Mouse (Mus musculus): ENCODE results near the gene Ddr1. TPM values are rescaled to one million over a fixed set of nuclear protein-coding genes. Genes with fewer than 3 reads are reported as not detected.

The Ddr1 gene
- polyA plus RNA-seq, 1 experiment from 2014 or later, result 30.0 TPM

- Histone ChIP-seq H3K9me3 (ENCODE audit: control insufficient read depth) (no peaks in the 10 kb centered on the region), H3K27me3 (replicated peaks; ENCODE audit: control insufficient read depth, insufficient read depth, low read length) (no peaks in the 10 kb centered on the region), H3K4me2 (replicated peaks; ENCODE audit: low read depth) (no peak overlapping the region), H3K4me3 (ENCODE audit: low read depth, low read length) (no peak overlapping the region), H3K4me1 (replicated peaks; ENCODE audit: control insufficient read depth, insufficient read depth, low read length) (peaks cover 8% of the 10 kb centered on the region; the same call in 1 of the 2 replicates), H3K27ac (ENCODE audit: low read depth, low read length) (no peak overlapping the region), H3K9ac (ENCODE audit: low read depth, low read length) (no peak overlapping the region), H3K36me3 (ENCODE audit: control insufficient read depth, insufficient read depth) (peaks cover 40% of the 10 kb centered on the region)
- 68% methylated on average over 17 of the region's 17 CpGs for WGBS
- TF ChIP-seq CTCF (IDR thresholded peaks at IDR 0.05; ENCODE audit: low read depth), result peak; percentile 92
- peak; percentile 38; the same call in 1 of the 2 replicates for ATAC-seq
These were observed 38.4 kb downstream of the Ddr1 start for GRCm38 (mm10) chr17:35665957-35666515.

DNA sequence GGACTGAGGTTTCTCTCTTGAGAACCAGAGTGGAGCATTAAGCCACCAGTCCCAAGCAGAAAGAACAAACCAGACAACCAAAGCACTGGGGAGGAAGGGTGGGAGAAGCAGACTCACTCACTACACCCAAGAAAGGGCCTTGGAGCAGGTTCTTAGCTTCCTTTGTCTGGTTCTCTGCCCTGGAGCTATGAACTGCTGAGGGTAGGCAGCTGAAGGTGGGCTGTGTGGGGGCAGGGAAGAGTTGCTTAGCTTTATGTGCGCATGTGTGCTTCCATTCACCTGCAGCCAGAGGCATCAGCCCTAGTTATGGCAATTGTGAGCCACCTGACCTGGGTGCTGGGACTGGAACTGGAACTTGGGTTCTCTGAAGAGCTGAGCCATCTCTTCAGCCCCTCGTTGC is 51.3 kb downstream of the Ddr1 start:
- H3K9ac ChIP-seq (ENCODE audit: low read depth, low read length), result no peak overlapping the region
- no peak overlapping the region for H3K27ac ChIP-seq (ENCODE audit: low read depth, low read length)
- no peaks in the 10 kb centered on the region for H3K9me3 ChIP-seq (ENCODE audit: control insufficient read depth)
- ATAC-seq, result no peak
- no peak overlapping the region for H3K4me2 ChIP-seq (replicated peaks; ENCODE audit: low read depth)
- 0 out of 2 replicates have a peak, but pooled peaks cover 4% of the 10 kb centered on the region for H3K4me1 ChIP-seq (replicated peaks; ENCODE audit: control insufficient read depth, insufficient read depth, low read length)
- no peak overlapping the region for H3K4me3 ChIP-seq (ENCODE audit: low read depth, low read length)
- 89% methylated on average over 2 of the region's 2 CpGs for WGBS
- peaks cover 31% of the 10 kb centered on the region for H3K36me3 ChIP-seq (ENCODE audit: control insufficient read depth, insufficient read depth)
- no peak for TF ChIP-seq CTCF (IDR thresholded peaks at IDR 0.05; ENCODE audit: low read depth)
- no peaks in the 10 kb centered on the region for H3K27me3 ChIP-seq (replicated peaks; ENCODE audit: control insufficient read depth, insufficient read depth, low read length)

DNA sequence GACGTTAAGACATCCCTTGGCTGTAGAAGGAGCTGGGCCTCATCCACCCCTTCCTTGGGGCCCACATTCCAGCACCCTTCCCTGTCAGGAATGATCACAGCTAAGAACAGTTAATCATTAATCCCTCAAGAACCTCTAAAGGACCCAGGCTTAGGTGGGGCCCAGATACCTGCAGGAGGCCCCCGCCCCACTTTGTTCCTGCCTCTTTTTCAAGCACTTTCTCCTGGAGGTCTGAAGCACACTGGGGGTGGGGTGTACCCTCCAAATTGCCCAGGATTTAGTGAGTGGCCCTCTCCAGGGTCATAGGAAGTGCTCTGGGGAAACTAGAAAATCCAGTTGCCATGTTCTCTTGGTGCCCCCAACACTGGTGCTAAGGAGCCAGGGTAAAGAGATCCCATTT is 55.0 kb downstream of the Ddr1 start:
- H3K4me3 ChIP-seq (ENCODE audit: low read depth, low read length), result no peak overlapping the region
- no peak for TF ChIP-seq CTCF (IDR thresholded peaks at IDR 0.05; ENCODE audit: low read depth)
- no peak overlapping the region for H3K9ac ChIP-seq (ENCODE audit: low read depth, low read length)
- peak; percentile 90 for ATAC-seq
- H3K27me3 ChIP-seq (replicated peaks; ENCODE audit: control insufficient read depth, insufficient read depth, low read length), result no peaks in the 10 kb centered on the region
- H3K27ac ChIP-seq (ENCODE audit: low read depth, low read length), result no peak overlapping the region
- H3K4me2 ChIP-seq (replicated peaks; ENCODE audit: low read depth), result peak overlapping the region; percentile 24
- WGBS, result 30% methylated on average over 2 of the region's 2 CpGs
- no peaks in the 10 kb centered on the region for H3K9me3 ChIP-seq (ENCODE audit: control insufficient read depth)
- 0 out of 2 replicates have a peak, but pooled peaks cover 4% of the 10 kb centered on the region for H3K4me1 ChIP-seq (replicated peaks; ENCODE audit: control insufficient read depth, insufficient read depth, low read length)
- H3K36me3 ChIP-seq (ENCODE audit: control insufficient read depth, insufficient read depth), result no peaks in the 10 kb centered on the region

GRCm38 (mm10) chr17:35643609-35644236 is 60.7 kb downstream of the Ddr1 start, which contains the start of gene Mucl3:
Mucl3 (minus strand) TSS chr17:35643695.
- Histone ChIP-seq H3K27me3 (replicated peaks; ENCODE audit: control insufficient read depth, insufficient read depth, low read length) (no peaks in the 10 kb centered on the region), H3K36me3 (ENCODE audit: control insufficient read depth, insufficient read depth) (no peaks in the 10 kb centered on the region), H3K9me3 (ENCODE audit: control insufficient read depth) (no peaks in the 10 kb centered on the region), H3K4me3 (ENCODE audit: low read depth, low read length) (no peak within 1 kb of the TSS), H3K27ac (ENCODE audit: low read depth, low read length) (no peak within 1 kb of the TSS), H3K4me2 (replicated peaks; ENCODE audit: low read depth) (no peak within 1 kb of the TSS), H3K4me1 (replicated peaks; ENCODE audit: control insufficient read depth, insufficient read depth, low read length) (no peaks in the 10 kb centered on the region), H3K9ac (ENCODE audit: low read depth, low read length) (no peak within 1 kb of the TSS)
- TF ChIP-seq CTCF (IDR thresholded peaks at IDR 0.05; ENCODE audit: low read depth), result no peak
- WGBS, result 40% methylated on average over 13 of the region's 13 CpGs
- no peak; the same call in 1 of the 2 replicates for ATAC-seq

- 62% methylated on average over 6 of the region's 6 CpGs for WGBS
- H3K4me2 ChIP-seq (replicated peaks; ENCODE audit: low read depth), result no peak overlapping the region
- H3K4me3 ChIP-seq (ENCODE audit: low read depth, low read length), result no peak overlapping the region
- H3K27me3 ChIP-seq (replicated peaks; ENCODE audit: control insufficient read depth, insufficient read depth, low read length), result no peaks in the 10 kb centered on the region
- no peak for ATAC-seq
- no peaks in the 10 kb centered on the region for H3K36me3 ChIP-seq (ENCODE audit: control insufficient read depth, insufficient read depth)
- H3K27ac ChIP-seq (ENCODE audit: low read depth, low read length), result no peak overlapping the region; the same call in 1 of the 2 replicates
- no peak for TF ChIP-seq CTCF (IDR thresholded peaks at IDR 0.05; ENCODE audit: low read depth)
- H3K9ac ChIP-seq (ENCODE audit: low read depth, low read length), result no peak overlapping the region
- H3K9me3 ChIP-seq (ENCODE audit: control insufficient read depth), result no peaks in the 10 kb centered on the region
- no peaks in the 10 kb centered on the region for H3K4me1 ChIP-seq (replicated peaks; ENCODE audit: control insufficient read depth, insufficient read depth, low read length)
These were observed 65.1 kb downstream of the Ddr1 start for GRCm38 (mm10) chr17:35639352-35639751.

DNA sequence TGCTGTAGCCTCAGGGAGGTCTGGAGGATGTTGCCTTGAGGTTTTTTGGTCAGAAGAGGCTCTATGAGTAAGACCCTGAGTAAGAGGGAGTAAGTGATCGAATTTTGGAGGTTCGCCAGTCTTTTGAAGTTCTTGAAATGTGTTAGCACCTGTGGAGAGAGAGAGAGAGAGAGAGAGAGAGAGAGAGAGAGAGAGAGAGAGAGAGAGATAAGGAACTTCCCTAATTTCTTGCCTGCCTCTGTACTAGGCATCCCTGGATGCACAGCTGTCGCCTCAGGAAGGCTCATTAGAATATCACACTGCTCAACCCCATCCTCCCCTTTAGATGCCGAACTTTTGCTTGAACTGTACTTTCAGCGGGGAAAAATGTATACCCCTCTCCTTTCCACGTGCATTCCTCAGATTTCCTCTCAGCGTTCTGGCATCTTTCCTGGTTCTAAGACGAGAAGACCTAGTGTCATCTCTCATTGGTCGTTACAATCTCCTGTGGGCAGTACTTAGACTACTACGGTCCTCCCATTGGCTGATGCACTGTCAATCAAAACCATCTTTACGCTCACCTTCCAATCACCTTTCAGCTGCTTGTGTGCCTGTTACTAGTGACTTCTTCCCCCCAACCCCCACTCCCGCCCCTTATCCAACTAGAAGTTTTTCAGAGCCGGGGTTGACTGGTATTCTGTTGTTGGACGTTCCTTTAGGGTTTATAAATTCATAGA is 65.8 kb downstream of the Ddr1 start:
- 32% methylated on average over 14 of the region's 14 CpGs for WGBS
- no peaks in the 10 kb centered on the region for H3K4me1 ChIP-seq (replicated peaks; ENCODE audit: control insufficient read depth, insufficient read depth, low read length)
- H3K9ac ChIP-seq (ENCODE audit: low read depth, low read length), result no peak overlapping the region
- no peak overlapping the region for H3K4me3 ChIP-seq (ENCODE audit: low read depth, low read length)
- H3K27me3 ChIP-seq (replicated peaks; ENCODE audit: control insufficient read depth, insufficient read depth, low read length), result no peaks in the 10 kb centered on the region
- no peaks in the 10 kb centered on the region for H3K36me3 ChIP-seq (ENCODE audit: control insufficient read depth, insufficient read depth)
- peak; percentile 70 for ATAC-seq
- no peak for TF ChIP-seq CTCF (IDR thresholded peaks at IDR 0.05; ENCODE audit: low read depth)
- H3K4me2 ChIP-seq (replicated peaks; ENCODE audit: low read depth), result peak overlapping the region; percentile 24; the same call in 1 of the 2 replicates
- no peak overlapping the region for H3K27ac ChIP-seq (ENCODE audit: low read depth, low read length)
- no peaks in the 10 kb centered on the region for H3K9me3 ChIP-seq (ENCODE audit: control insufficient read depth)
